Mouse (Mus musculus): ENCODE results near the gene Podn. TPM values are rescaled to one million over a fixed set of nuclear protein-coding genes. Genes with fewer than 3 reads are reported as not detected.

Podn gene
- polyA plus RNA-seq, 1 experiment from 2014 or later = 0.25 TPM

- Histone ChIP-seq H3K9ac (peak overlapping the region; percentile 70), H3K9me3 (no peaks in the 10 kb centered on the region), H3K4me3 (peak overlapping the region; percentile 56), H3K4me1 (replicated peaks) (peaks cover 17% of the 10 kb centered on the region), H3K4me2 (peak overlapping the region; percentile 99), H3K27me3 (peaks cover 61% of the 10 kb centered on the region), H3K27ac (replicated peaks) (no peak overlapping the region), H3K36me3 (no peaks in the 10 kb centered on the region)
- WGBS = 1% methylated on average over 73 of the region's 86 CpGs
- ATAC-seq (ENCODE audit: low read depth) = peak; percentile 56
Measured at GRCm38 (mm10) chr4:108031502-108032351, 64.5 kb downstream of the Podn start.

- peak overlapping the region; percentile 99 for H3K4me2 ChIP-seq
- no peak overlapping the region for H3K27ac ChIP-seq (replicated peaks)
- H3K9me3 ChIP-seq = no peaks in the 10 kb centered on the region
- 0 out of 2 replicates have a peak, but pooled peaks have one; percentile 16 for ATAC-seq (ENCODE audit: low read depth)
- H3K9ac ChIP-seq = peak overlapping the region; percentile 70
- H3K4me1 ChIP-seq (replicated peaks) = peaks cover 17% of the 10 kb centered on the region
- 3% methylated on average over 22 of the region's 22 CpGs for WGBS
- peak overlapping the region; percentile 56 for H3K4me3 ChIP-seq
- no peaks in the 10 kb centered on the region for H3K36me3 ChIP-seq
- peaks cover 61% of the 10 kb centered on the region for H3K27me3 ChIP-seq
Measured at GRCm38 (mm10) chr4:108030888-108031501, 65.2 kb downstream of the Podn start.

GRCm38 (mm10) chr4:108026193-108026592 lies 70.1 kb downstream of the Podn start:
- Histone ChIP-seq H3K9me3 (no peaks in the 10 kb centered on the region), H3K27ac (replicated peaks) (no peak overlapping the region), H3K4me2 (no peak overlapping the region), H3K4me1 (replicated peaks) (peaks cover 5% of the 10 kb centered on the region), H3K27me3 (peaks cover 37% of the 10 kb centered on the region), H3K36me3 (no peaks in the 10 kb centered on the region), H3K4me3 (no peak overlapping the region), H3K9ac (no peak overlapping the region)
- WGBS = 36% methylated on average over 3 of the region's 3 CpGs
- no peak for ATAC-seq (ENCODE audit: low read depth)

- Histone ChIP-seq H3K4me2 (no peak overlapping the region), H3K36me3 (no peaks in the 10 kb centered on the region), H3K9ac (no peak overlapping the region), H3K27me3 (peaks cover 28% of the 10 kb centered on the region), H3K9me3 (no peaks in the 10 kb centered on the region), H3K27ac (replicated peaks) (no peak overlapping the region), H3K4me3 (no peak overlapping the region), H3K4me1 (replicated peaks) (no peaks in the 10 kb centered on the region; the same call in 1 of the 2 replicates)
- 6% methylated on average over 10 of the region's 10 CpGs for WGBS
- no peak for ATAC-seq (ENCODE audit: low read depth)
Measured at GRCm38 (mm10) chr4:108025269-108025668, 71.0 kb downstream of the Podn start.

GRCm38 (mm10) chr4:108024641-108025040 lies 71.6 kb downstream of the Podn start:
- no peaks in the 10 kb centered on the region for H3K36me3 ChIP-seq
- WGBS = 80% methylated on average over 5 of the region's 5 CpGs
- no peaks in the 10 kb centered on the region for H3K9me3 ChIP-seq
- H3K27me3 ChIP-seq = peaks cover 22% of the 10 kb centered on the region
- H3K9ac ChIP-seq = no peak overlapping the region
- no peaks in the 10 kb centered on the region; the same call in 1 of the 2 replicates for H3K4me1 ChIP-seq (replicated peaks)
- no peak for ATAC-seq (ENCODE audit: low read depth)
- no peak overlapping the region for H3K27ac ChIP-seq (replicated peaks)
- H3K4me3 ChIP-seq = no peak overlapping the region
- no peak overlapping the region for H3K4me2 ChIP-seq

GRCm38 (mm10) chr4:108023186-108023585 lies 73.1 kb downstream of the Podn start:
- WGBS = 85% methylated on average over 4 of the region's 4 CpGs

GRCm38 (mm10) chr4:108020178-108020577 lies 76.1 kb downstream of the Podn start:
- 85% methylated on average over 6 of the region's 6 CpGs for WGBS
- H3K9me3 ChIP-seq = no peaks in the 10 kb centered on the region
- H3K27me3 ChIP-seq = 0 out of 2 replicates have a peak, but pooled peaks cover under 1% of the 10 kb centered on the region
- no peaks in the 10 kb centered on the region for H3K4me1 ChIP-seq (replicated peaks)
- no peaks in the 10 kb centered on the region for H3K36me3 ChIP-seq
- H3K4me3 ChIP-seq = no peak overlapping the region
- ATAC-seq (ENCODE audit: low read depth) = no peak
- H3K27ac ChIP-seq (replicated peaks) = no peak overlapping the region
- H3K4me2 ChIP-seq = no peak overlapping the region
- no peak overlapping the region for H3K9ac ChIP-seq

More at GRCm38 (mm10) chr4:108023186-108023585, 73.1 kb downstream of the Podn start:
- Histone ChIP-seq H3K36me3 (no peaks in the 10 kb centered on the region), H3K4me3 (no peak overlapping the region), H3K27me3 (peaks cover 9% of the 10 kb centered on the region), H3K9me3 (no peaks in the 10 kb centered on the region), H3K4me1 (replicated peaks) (no peaks in the 10 kb centered on the region; the same call in 1 of the 2 replicates), H3K27ac (replicated peaks) (no peak overlapping the region), H3K4me2 (no peak overlapping the region), H3K9ac (no peak overlapping the region)
- no peak for ATAC-seq (ENCODE audit: low read depth)

- no peaks in the 10 kb centered on the region for H3K9me3 ChIP-seq
- H3K4me3 ChIP-seq = no peak overlapping the region
- H3K27me3 ChIP-seq = no peaks in the 10 kb centered on the region
- H3K4me1 ChIP-seq (replicated peaks) = no peaks in the 10 kb centered on the region
- no peak overlapping the region for H3K4me2 ChIP-seq
- no peak overlapping the region for H3K27ac ChIP-seq (replicated peaks)
- ATAC-seq (ENCODE audit: low read depth) = no peak
- no peaks in the 10 kb centered on the region for H3K36me3 ChIP-seq
- 64% methylated on average over 13 of the region's 14 CpGs for whole genome bisulfite sequencing
- H3K9ac ChIP-seq = no peak overlapping the region
Measured at GRCm38 (mm10) chr4:108018961-108019921, 77.0 kb downstream of the Podn start.

- no peaks in the 10 kb centered on the region for H3K9me3 ChIP-seq
- 74% methylated on average over 10 of the region's 10 CpGs for WGBS
- no peaks in the 10 kb centered on the region for H3K27me3 ChIP-seq
- H3K4me2 ChIP-seq = no peak overlapping the region
- no peaks in the 10 kb centered on the region for H3K36me3 ChIP-seq
- H3K4me3 ChIP-seq = no peak overlapping the region
- H3K27ac ChIP-seq (replicated peaks) = no peak overlapping the region
- ATAC-seq (ENCODE audit: low read depth) = no peak
- no peaks in the 10 kb centered on the region for H3K4me1 ChIP-seq (replicated peaks)
- no peak overlapping the region for H3K9ac ChIP-seq
Measured at GRCm38 (mm10) chr4:108018241-108018923, 77.9 kb downstream of the Podn start.

GRCm38 (mm10) chr4:108017839-108018238 lies 78.4 kb downstream of the Podn start:
- no peak overlapping the region for H3K4me3 ChIP-seq
- 89% methylated on average over 7 of the region's 7 CpGs for WGBS
- no peak for ATAC-seq (ENCODE audit: low read depth)
- no peaks in the 10 kb centered on the region for H3K4me1 ChIP-seq (replicated peaks)
- H3K27ac ChIP-seq (replicated peaks) = no peak overlapping the region
- no peak overlapping the region for H3K9ac ChIP-seq
- H3K27me3 ChIP-seq = no peaks in the 10 kb centered on the region
- H3K36me3 ChIP-seq = no peaks in the 10 kb centered on the region
- no peak overlapping the region for H3K4me2 ChIP-seq
- no peaks in the 10 kb centered on the region for H3K9me3 ChIP-seq

- no peaks in the 10 kb centered on the region for H3K9me3 ChIP-seq
- no peaks in the 10 kb centered on the region for H3K36me3 ChIP-seq
- H3K4me2 ChIP-seq = no peak overlapping the region
- 86% methylated on average over 3 of the region's 3 CpGs for WGBS
- ATAC-seq (ENCODE audit: low read depth) = no peak
- no peaks in the 10 kb centered on the region for H3K27me3 ChIP-seq
- H3K4me3 ChIP-seq = no peak overlapping the region
- H3K9ac ChIP-seq = no peak overlapping the region
- H3K4me1 ChIP-seq (replicated peaks) = no peaks in the 10 kb centered on the region
- no peak overlapping the region for H3K27ac ChIP-seq (replicated peaks)
Measured at GRCm38 (mm10) chr4:108016321-108016720, 79.9 kb downstream of the Podn start.
